Mouse (Mus musculus) intestine, postnatal 0 days (tissue): ENCODE measurements around the gene Krba1. TPM values are rescaled to one million over a fixed set of nuclear protein-coding genes. Genes with fewer than 3 reads are reported as not detected.
A peak's percentile ranks its signal among the peaks of the same experiment; 100 is the strongest.

ENCODE experiments used
- ATAC-seq: fragments of 200-750 bp; cut with Nextera tagmentation; 2 replicates; pipeline ENCODE4 v1.8.0; 2017; ENCODE audit warnings: mild to moderate bottlenecking, moderate TSS enrichment, moderate library complexity
- H3K27ac ChIP-seq: fragments of 300-500 bp; sonication (generic); 2 replicates; pipeline ENCODE4 v1.5.1; 2014; ENCODE audit warnings: mild to moderate bottlenecking, low read depth, low read length, moderate library complexity
- H3K27me3 ChIP-seq: fragments of 300-500 bp; sonication (generic); replicated peaks from 2 replicates; pipeline ENCODE4 v1.6.1; 2014; ENCODE audit warnings: low read length, mixed read lengths; ENCODE audit not compliant: control insufficient read depth, insufficient read depth
- H3K36me3 ChIP-seq: fragments of 300-500 bp; sonication (generic); 2 replicates; pipeline ENCODE4 v1.6.1; 2014; ENCODE audit warnings: mild to moderate bottlenecking, moderate library complexity; ENCODE audit not compliant: control insufficient read depth, insufficient read depth
- H3K4me1 ChIP-seq: fragments of 300-500 bp; sonication (generic); replicated peaks from 2 replicates; pipeline ENCODE4 v1.6.1; 2014; ENCODE audit warnings: antibody characterized with exemption, low read length, mixed read lengths; ENCODE audit not compliant: control insufficient read depth, insufficient read depth
- H3K4me2 ChIP-seq: fragments of 300-500 bp; sonication (generic); replicated peaks from 2 replicates; pipeline ENCODE4 v1.6.1; 2014; ENCODE audit warnings: low read depth, mild to moderate bottlenecking, moderate library complexity
- H3K4me3 ChIP-seq: fragments of 300-500 bp; sonication (generic); 2 replicates; pipeline ENCODE4 v1.5.1; 2014; ENCODE audit warnings: low read depth, low read length
- H3K9ac ChIP-seq: fragments of 300-500 bp; sonication (generic); 2 replicates; pipeline ENCODE4 v1.6.1; 2014; ENCODE audit warnings: mild to moderate bottlenecking, low read depth, low read length
- H3K9me3 ChIP-seq: fragments of 300-500 bp; sonication (generic); 2 replicates; pipeline ENCODE4 v1.6.1; 2016; ENCODE audit warnings: mixed run types; ENCODE audit not compliant: control insufficient read depth
- CTCF ChIP-seq: sonication (generic); IDR thresholded peaks from 2 replicates; pipeline ENCODE4 v1.5.1; 2016; ENCODE audit warnings: low read depth, mild to moderate bottlenecking, control low read depth, antibody characterized with exemption, moderate library complexity
- WGBS: fragments of 180-500 bp; shearing (Covaris S2); extraction: QIAGEN DNeasy Blood & Tissue Kit; methylation state at CpG from one replicate; pipeline ENCODE4 v1.1.7; 2014; 5-methylcytosine and 5-hydroxymethylcytosine counted together
- polyA plus RNA-seq: library from polyadenylated mRNA; unstranded; fragments of >200 nt; fragmentation: Nextera tagmentation; extraction: Ambion mirVana; gene quantifications from 2 replicates; pipeline ENCODE4 v1.2.1, GENCODE M21; 2015

The Krba1 gene
- polyA plus RNA-seq, 1 experiment from 2014 or later: 20.1 TPM

DNA sequence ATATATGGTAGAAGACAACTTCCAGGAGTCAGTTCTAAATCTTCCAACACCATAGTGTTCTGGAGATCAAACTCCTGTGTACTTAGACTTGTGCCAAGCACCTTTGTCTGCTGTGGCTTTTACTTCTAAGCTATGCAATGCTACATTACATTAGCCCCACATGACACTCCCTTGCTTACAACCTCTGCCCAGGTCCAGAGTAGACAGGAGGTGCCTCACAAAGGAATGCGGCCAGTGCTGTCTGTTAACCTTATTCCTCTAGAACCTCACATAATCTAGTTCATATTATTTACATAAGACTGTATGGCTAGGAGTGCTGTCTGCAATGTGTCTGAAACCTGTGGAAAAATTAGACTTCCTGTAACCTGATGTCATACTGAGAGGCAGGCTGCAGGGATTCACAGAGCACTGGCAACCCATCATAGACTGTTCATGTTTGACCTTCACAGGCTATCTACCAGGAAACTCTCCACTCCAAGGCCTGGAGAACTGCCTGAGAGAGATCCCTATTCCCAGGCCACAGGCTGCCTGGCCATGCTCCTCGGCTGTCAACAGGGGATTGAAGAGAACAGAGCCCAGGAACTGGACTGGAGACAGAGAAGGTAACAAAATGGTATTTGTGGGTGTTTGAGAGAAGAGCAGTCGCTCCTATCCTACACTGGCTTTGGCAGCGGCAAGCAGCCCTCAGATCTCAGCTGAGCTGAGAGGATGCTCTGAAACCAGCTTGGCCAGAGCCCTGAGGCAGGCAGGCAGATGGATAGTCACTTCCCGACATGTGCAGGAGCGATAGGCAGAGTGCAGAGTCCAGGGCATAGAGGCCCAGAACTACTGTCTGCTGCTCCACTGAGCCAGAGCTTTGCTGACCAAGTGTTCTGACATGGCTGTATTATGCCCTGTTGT lies 16.1 kb downstream of the Krba1 start:
- no peaks in the 10 kb centered on the region for H3K9me3 ChIP-seq
- peak overlapping the region; percentile 97 for H3K27ac ChIP-seq
- peak overlapping the region; percentile 37; the same call in 1 of the 2 replicates for H3K9ac ChIP-seq
- ATAC-seq: peak; percentile 88
- no peak overlapping the region for H3K4me3 ChIP-seq
- H3K36me3 ChIP-seq: peaks cover 72% of the 10 kb centered on the region
- H3K4me2 ChIP-seq: no peak overlapping the region
- H3K4me1 ChIP-seq: peaks cover 3% of the 10 kb centered on the region; the same call in 1 of the 2 replicates
- 48% methylated on average over 6 of the region's 6 CpGs for WGBS
- no peaks in the 10 kb centered on the region for H3K27me3 ChIP-seq
- TF ChIP-seq CTCF: no peak

- H3K4me1 ChIP-seq: peaks cover 3% of the 10 kb centered on the region; the same call in 1 of the 2 replicates
- no peak overlapping the region for H3K4me3 ChIP-seq
- peak overlapping the region; percentile 8; the same call in 1 of the 2 replicates for H3K9ac ChIP-seq
- H3K36me3 ChIP-seq: peaks cover 72% of the 10 kb centered on the region
- 0 out of 2 replicates have a peak, but pooled peaks have one; percentile 1 for ATAC-seq
- H3K27ac ChIP-seq: peak overlapping the region; percentile 97
- no peaks in the 10 kb centered on the region for H3K27me3 ChIP-seq
- peak overlapping the region; percentile 59 for H3K4me2 ChIP-seq
- 64% methylated on average over 4 of the region's 4 CpGs for WGBS
- TF ChIP-seq CTCF: peak; percentile 42
- no peaks in the 10 kb centered on the region for H3K9me3 ChIP-seq
Measured at GRCm38 (mm10) chr6:48412147-48412546, 16.8 kb downstream of the Krba1 start.

GRCm38 (mm10) chr6:48412662-48413061 lies 17.3 kb downstream of the Krba1 start:
- Histone ChIP-seq H3K9ac (0 out of 2 replicates have a peak overlapping the region, but pooled peaks have one; percentile 8), H3K4me2 (peak overlapping the region; percentile 59), H3K27me3 (no peaks in the 10 kb centered on the region), H3K27ac (peak overlapping the region; percentile 97), H3K4me1 (peaks cover 3% of the 10 kb centered on the region; the same call in 1 of the 2 replicates), H3K9me3 (no peaks in the 10 kb centered on the region), H3K36me3 (peaks cover 74% of the 10 kb centered on the region), H3K4me3 (peak overlapping the region; percentile 16; the same call in 1 of the 2 replicates)
- ATAC-seq: no peak
- TF ChIP-seq CTCF: no peak
- 50% methylated on average over 3 of the region's 3 CpGs for WGBS

GRCm38 (mm10) chr6:48413081-48413480 lies 17.7 kb downstream of the Krba1 start:
- ATAC-seq: no peak
- WGBS: 67% methylated on average over 10 of the region's 10 CpGs

GRCm38 (mm10) chr6:48414886-48415285 lies 19.5 kb downstream of the Krba1 start:
- Histone ChIP-seq H3K9ac (no peak overlapping the region), H3K9me3 (no peaks in the 10 kb centered on the region), H3K36me3 (peaks cover 55% of the 10 kb centered on the region), H3K4me2 (no peak overlapping the region), H3K4me3 (no peak overlapping the region), H3K4me1 (peaks cover 3% of the 10 kb centered on the region; the same call in 1 of the 2 replicates), H3K27me3 (no peaks in the 10 kb centered on the region), H3K27ac (no peak overlapping the region)
- no peak for ATAC-seq
- no peak for TF ChIP-seq CTCF
- WGBS: 87% methylated on average over 1 of the region's 1 CpGs

More at GRCm38 (mm10) chr6:48413081-48413480, 17.7 kb downstream of the Krba1 start:
- Histone ChIP-seq H3K4me2 (peak overlapping the region; percentile 59), H3K27ac (peak overlapping the region; percentile 97), H3K4me3 (peak overlapping the region; percentile 16; the same call in 1 of the 2 replicates), H3K9me3 (no peaks in the 10 kb centered on the region), H3K4me1 (peaks cover 3% of the 10 kb centered on the region; the same call in 1 of the 2 replicates), H3K9ac (0 out of 2 replicates have a peak overlapping the region, but pooled peaks have one; percentile 8), H3K36me3 (peaks cover 73% of the 10 kb centered on the region), H3K27me3 (no peaks in the 10 kb centered on the region)
- no peak for TF ChIP-seq CTCF

DNA sequence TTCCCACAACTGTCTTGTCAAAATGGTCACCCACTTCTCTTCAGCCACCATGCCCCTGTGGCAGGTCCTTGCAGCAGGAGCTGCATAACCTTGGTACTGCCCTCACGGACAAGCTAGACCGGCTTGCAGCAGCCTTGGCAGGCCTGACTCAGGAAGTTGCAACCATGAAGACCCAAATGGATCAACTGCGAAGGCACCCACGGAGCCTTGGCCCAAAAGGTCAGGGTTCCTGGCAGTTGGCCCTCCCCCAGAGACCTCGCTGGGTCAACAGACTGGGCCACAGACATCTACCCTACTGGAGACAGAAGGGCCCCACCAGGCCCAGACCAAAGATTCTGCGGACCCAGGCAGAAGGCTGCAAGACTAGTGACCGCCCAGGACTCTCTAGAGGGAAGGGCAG lies 20.2 kb downstream of the Krba1 start:
- ATAC-seq: no peak
- H3K4me3 ChIP-seq: no peak overlapping the region
- WGBS: 95% methylated on average over 7 of the region's 7 CpGs
- no peaks in the 10 kb centered on the region for H3K9me3 ChIP-seq
- no peaks in the 10 kb centered on the region for H3K27me3 ChIP-seq
- H3K9ac ChIP-seq: no peak overlapping the region
- H3K4me1 ChIP-seq: peaks cover 3% of the 10 kb centered on the region; the same call in 1 of the 2 replicates
- peaks cover 51% of the 10 kb centered on the region for H3K36me3 ChIP-seq
- H3K4me2 ChIP-seq: no peak overlapping the region
- TF ChIP-seq CTCF: no peak
- H3K27ac ChIP-seq: peak overlapping the region; percentile 3; the same call in 1 of the 2 replicates
